Mouse (Mus musculus): ENCODE measurements around the gene Ccdc162.
A peak's percentile ranks its signal among the peaks of the same experiment; 100 is the strongest.
"Not testable (repeated sequence)": the region's sequence is repeated elsewhere in the genome, so short reads cannot be mapped to it uniquely, and the experiment has no call there.

Ccdc162 gene

GRCm38 (mm10) chr10:41697040-41697439, 19.4 kb downstream of the Ccdc162 start:
- DNase-seq (ENCODE audit: low spot score), result no peak

GRCm38 (mm10) chr10:41690978-41691377, 25.5 kb downstream of the Ccdc162 start:
- DNase-seq (ENCODE audit: low spot score), result no peak

DNA sequence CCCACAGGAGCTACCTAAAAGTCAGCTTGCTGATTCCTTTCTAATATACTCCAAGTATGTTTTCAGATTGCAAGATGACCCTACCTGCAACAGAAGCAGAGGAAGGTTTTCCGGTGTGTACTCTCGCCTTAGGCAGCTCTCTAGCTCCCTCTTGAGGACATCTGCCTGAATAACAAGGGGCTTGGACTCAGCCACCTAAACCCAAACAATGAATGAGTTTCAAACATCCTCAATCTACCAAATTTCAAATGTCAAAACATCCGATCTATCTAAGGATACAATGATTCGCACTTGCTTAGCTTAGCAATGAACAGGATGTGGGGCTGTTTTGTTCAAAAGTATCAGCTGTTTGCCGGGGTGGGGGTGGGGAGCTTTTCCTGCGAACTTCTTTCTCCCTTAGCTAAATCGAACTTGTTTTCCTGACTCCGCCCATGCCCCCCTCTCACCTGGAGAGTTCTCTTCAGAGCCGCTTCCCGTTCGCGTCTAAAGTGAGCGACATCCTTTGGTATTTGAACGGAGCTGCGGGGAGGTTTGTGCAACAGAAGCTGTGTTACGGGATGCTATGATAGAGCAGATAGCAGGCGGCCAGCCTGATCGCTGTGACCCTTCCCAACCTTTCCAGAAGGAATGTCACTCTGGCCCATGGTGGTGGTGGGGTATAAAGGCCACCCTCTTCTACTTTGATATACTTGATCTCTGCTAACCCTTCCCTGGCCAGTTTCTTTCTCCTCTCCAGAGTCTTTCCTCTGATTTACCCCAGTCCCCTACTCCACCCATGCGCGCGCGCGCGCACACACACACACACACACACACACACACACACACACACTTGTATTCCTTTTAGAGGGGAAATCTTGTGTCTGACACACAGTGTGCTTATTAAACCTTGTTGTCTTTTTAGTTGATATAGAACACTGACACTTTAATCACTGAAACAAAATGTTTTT, 26.2 kb downstream of the Ccdc162 start:
- DNase-seq (ENCODE audit: low spot score), result peak; percentile 77

DNA sequence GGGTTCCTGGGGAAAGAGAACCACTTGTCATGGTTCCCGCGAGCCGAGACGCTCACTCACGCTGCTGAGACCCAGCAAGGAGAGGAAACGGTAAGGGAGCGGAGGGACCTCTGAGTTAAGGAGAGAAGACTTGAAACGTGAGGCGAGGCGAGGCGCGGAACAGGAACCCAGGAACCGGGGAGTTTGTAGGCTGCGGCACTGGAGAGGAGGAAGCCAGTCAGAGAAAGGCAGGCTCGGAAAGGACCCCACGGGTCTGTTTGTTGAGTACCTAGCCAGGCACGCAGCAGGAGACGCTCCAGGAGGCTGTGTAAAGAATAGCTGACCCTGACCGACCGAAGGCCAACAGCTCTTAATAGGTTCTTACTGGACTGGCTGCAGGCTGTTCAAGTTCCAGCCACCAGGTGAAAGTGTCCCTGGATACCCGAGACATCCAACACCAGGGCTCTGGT, 31.9 kb downstream of the Ccdc162 start:
- peak; percentile 56 for DNase-seq (ENCODE audit: low spot score)

GRCm38 (mm10) chr10:41682546-41683393, 33.7 kb downstream of the Ccdc162 start:
- DNase-seq (ENCODE audit: low spot score), result peak; percentile 93

DNA sequence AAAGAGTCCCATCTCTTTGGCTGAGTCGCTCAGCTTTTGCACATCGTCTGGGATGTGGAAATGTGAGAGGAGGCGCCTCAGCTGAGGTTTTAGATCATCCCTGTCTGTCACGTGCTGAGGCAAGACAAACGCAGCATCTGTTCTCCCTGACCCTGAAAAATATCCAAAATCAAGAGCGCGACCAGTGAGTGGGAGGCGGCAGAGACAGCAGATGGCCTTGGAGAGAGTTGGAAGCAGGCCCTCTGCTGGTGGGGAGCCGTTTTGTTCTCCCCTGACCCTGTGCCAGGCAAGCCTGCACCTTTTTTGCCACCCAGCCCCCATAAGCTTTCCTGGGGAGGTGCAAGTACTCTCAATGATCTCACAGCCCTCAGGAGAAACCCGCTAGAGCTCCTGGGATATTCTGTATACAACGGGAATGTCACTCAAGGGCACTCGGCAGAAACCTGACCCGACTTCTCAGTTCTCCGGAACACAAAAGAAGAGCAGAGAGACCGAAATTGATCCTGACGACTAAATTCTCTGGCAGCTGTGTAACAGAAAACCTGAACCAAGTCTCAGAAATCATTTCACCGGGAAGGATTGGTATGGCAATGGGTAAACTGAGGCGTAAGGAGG, 37.6 kb downstream of the Ccdc162 start:
- peak; percentile 90 for DNase-seq (ENCODE audit: low spot score)

DNA sequence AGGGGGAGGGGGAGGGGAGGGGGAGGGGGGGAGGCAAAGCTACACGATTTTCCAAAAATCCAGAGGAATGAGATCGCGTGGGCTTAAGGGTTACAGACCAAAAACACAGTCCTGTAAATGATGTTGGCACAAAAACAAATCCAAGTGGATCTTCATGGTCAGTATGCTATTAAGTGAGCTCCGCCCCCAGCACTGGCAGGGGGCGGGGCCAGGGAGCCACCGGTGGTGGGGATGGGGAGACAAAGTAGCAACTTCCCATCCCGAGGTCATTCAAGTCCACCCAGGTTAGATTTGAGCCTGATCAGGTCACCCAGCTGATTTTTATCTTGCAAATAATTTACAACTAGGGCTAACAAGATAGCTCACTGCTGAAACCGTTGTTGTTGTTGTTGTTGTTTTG, 39.0 kb downstream of the Ccdc162 start:
- peak; percentile 62 for DNase-seq (ENCODE audit: low spot score)

DNA sequence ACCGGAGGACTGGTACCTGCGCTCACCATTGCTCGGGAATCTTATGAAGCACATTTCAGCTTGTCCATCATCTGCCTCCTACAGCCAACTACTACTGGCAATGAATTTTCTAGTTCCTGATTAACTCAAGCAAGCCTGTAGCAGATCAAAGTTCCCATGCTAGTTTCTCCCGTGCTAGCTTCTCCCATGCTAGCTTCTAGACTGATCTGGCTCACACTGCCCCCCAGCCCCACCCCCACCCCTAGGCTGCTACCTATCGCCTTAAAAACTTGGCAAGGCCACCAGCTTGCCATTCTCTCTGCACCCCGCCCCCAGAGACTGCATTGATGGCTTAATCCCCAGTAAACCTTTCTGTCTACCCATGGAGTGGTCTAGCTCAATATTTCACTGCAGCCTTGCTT, 39.8 kb downstream of the Ccdc162 start:
- no peak for DNase-seq (ENCODE audit: low spot score)

DNA sequence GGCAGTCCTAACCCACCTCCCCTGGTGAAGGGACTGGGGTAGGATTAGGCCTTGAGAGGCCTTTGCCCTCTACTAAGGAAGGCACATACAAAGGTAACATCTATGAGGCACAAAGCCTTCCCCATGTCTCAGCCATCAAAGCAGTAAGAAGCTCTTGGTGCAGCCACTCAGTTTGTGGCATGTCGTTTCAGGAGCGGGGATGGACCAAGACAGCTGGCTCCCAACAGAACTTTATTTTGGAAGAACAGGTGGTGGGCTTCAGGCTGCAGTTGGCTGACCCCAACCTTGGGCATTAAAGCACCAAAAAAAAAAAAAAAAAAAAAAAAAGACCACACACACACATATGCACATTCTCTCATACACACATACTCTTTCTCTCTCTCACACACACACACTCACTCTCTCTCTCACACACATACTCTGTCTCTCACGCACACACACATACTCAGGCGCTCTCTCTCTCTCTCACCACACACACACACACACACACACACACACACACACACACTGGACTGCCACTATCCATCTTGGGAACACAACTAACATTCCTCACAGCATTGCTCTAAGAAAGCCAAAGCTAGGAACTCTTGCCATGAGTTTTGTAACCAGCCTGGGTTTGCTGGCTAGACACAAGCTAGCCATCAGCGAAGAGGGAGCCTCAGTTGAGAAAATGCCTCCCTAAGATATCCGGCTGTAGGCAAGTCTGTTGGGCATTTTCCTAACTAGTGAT, 40.4 kb downstream of the Ccdc162 start:
- DNase-seq (ENCODE audit: low spot score), result no peak

DNA sequence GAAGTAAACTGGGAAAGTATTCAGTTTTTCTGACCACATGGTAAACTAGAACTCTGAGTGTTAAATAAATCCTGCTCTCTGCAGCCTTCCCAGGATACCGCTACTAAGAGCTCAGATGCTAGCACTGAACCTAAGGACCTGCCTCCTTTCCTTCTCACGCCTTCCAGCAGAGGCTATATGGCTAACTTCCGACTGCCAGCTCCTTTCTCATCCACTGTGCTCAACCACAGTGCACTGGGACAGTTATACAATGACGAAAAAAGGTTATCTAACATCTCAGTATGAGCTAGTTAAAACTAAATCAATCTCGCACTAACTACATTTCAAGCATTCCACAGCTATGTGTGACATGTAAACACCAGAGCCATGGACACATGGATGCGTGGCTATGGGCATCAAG, 41.2 kb downstream of the Ccdc162 start:
- no peak for DNase-seq (ENCODE audit: low spot score)

- DNase-seq (ENCODE audit: low spot score), result no peak
These were observed 42.1 kb downstream of the Ccdc162 start for GRCm38 (mm10) chr10:41674362-41674761.

GRCm38 (mm10) chr10:41670196-41670595, 46.2 kb downstream of the Ccdc162 start:
- DNase-seq (ENCODE audit: low spot score), result no peak

DNA sequence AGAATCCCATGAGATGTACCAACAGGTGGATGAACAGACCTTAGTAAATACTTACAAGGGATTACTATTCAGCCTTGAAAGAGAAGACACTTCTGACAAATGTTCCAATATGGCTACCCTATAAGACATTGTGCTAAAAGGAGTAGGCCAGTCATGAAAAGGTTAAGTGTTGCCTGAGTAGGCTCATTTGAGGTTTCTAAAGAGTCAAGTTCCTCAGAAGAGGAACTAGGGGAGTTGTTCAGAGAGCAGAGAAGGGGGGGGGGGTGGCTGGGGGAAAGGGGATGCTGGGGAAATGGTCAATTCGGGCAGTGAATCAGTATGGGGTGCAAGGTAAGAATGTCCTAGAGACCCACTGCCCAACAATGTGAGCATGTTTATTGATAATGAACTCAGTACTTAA, 50.9 kb downstream of the Ccdc162 start:
- no peak for DNase-seq (ENCODE audit: low spot score)

DNA sequence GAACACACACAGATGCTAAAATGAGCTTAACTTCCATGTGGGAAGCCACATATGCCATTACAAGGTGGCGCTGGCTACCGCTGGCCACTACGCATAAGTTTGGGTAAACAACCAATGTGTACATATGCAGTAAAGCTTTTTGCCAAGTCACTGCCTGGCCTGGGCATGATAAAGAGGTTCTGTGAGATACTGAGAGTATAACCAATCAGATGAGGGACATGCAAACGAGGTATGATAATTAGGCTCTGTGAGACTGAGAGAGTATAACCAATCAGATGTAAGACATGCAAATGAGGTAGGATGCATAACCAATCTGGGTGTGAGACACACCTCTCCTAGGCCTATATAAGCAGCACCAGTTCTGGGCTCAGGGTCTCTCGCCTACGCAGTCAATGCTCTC, 56.8 kb downstream of the Ccdc162 start:
- DNase-seq (ENCODE audit: low spot score), result not testable (repeated sequence)

GRCm38 (mm10) chr10:41655684-41656083, 60.8 kb downstream of the Ccdc162 start:
- not testable (repeated sequence) for DNase-seq (ENCODE audit: low spot score)

- no peak for DNase-seq (ENCODE audit: low spot score)
These were observed 63.4 kb downstream of the Ccdc162 start for GRCm38 (mm10) chr10:41652988-41653387.

- DNase-seq (ENCODE audit: low spot score), result no peak
These were observed 64.2 kb downstream of the Ccdc162 start for GRCm38 (mm10) chr10:41652094-41652775.

- no peak for DNase-seq (ENCODE audit: low spot score)
These were observed 64.9 kb downstream of the Ccdc162 start for GRCm38 (mm10) chr10:41651532-41651931.

DNA sequence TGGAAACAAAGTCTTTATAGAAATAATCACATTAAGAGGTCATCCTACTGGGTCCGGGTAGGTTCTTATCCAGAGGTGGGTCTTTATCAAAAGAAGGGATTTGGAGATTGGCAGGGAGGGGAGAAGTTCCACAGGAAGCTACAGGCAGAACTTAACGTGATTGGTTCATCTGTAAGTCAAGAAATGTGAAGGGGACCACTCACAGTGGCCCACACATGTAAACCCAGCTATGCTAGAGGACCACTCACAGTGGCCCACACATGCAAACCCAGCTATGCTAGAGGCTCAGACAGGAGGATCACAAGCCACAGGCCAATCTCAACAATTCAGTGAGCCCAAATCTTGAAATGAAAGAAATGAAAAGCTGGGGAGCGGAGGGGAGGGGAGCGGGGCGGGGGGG, 67.2 kb downstream of the Ccdc162 start:
- no peak for DNase-seq (ENCODE audit: low spot score)

- DNase-seq (ENCODE audit: low spot score), result no peak
These were observed 77.7 kb downstream of the Ccdc162 start for GRCm38 (mm10) chr10:41638776-41639175.
